ENCODE assay signal across 10 mouse cellular contexts in the genomic region with DNA sequence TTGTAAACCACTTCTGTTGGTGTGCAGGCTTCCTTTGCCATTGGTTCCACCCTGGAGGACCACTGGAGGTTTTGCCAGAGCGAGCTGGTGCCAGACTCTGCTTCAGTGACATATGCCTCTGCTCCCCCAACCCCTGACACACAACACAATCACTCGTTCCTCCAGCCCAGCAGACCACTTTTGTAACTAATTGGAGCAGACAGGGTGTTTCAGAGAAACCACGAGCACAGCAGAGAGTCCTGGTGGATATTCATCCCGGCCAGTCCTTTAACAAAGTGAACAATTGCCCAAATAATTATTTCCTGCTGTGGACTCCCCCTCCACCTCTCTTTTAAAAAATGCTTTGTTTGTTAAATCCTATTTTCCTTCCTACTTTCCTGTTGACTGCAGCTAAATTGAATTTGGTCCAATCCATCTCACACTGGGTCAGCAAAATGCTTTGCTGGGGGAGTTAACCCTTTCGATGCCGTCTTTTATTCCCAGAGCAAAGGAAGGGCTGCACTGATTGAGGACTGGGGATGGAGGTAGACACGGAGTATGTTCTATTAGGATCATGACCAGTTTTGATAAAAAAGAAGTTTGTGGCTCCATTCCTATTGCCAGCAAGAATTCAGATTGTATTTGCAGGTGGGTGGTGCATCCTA.
A peak's percentile ranks its signal among the peaks of the same experiment; 100 is the strongest.
DNase-seq lines count a peak whose midpoint lies in the region; ATAC-seq lines count a peak whose summit lies in the region.
"Had no signal": no experiment of that assay in that cellular context is flagged by ENCODE, and none has a peak within 500 bp of the region (broad histone marks: within the 10 kb centered on the region; RNA-seq: fewer than 3 reads in every experiment).

No protein-coding gene starts in this region.

- peak; percentile 41; the same call in 1 of the 2 replicates for ATAC-seq in lung, embryonic 16.5 days (ENCODE audit: low read depth)
- ATAC-seq in hindbrain, embryonic 16.5 days, result peak; percentile 69
- no peak for ATAC-seq in neural tube, embryonic 13.5 days (ENCODE audit: low read depth)

- peak overlapping the region; percentile 15 for H3K4me2 ChIP-seq in lung, embryonic 16.5 days (ENCODE audit: low read depth, low read length)
- no peak overlapping the region for H3K4me2 ChIP-seq in hindbrain, embryonic 16.5 days (ENCODE audit: low read length)
- H3K4me2 ChIP-seq in neural tube, embryonic 13.5 days, result no peak overlapping the region

- no peak overlapping the region for H3K9ac ChIP-seq in lung, embryonic 16.5 days (ENCODE audit: low read length)
- H3K9ac ChIP-seq in hindbrain, embryonic 16.5 days (ENCODE audit: low read depth, low read length), result no peak overlapping the region
- H3K9ac ChIP-seq in neural tube, embryonic 13.5 days, result 0 out of 2 replicates have a peak overlapping the region, but pooled peaks have one; percentile 8

- DNase-seq in lung, postnatal 10 days, result no peak
- DNase-seq in forebrain, embryonic 10.5 days (ENCODE audit: extremely low spot score, low spot score), result peak; percentile 65
- DNase-seq in MN1 (ENCODE audit: low spot score), result no peak
- DNase-seq in gastrocnemius, postnatal 4 days (ENCODE audit: low spot score in 2 of 2), result no peak
- DNase-seq in adrenal gland, postnatal 4 days (ENCODE audit: low spot score in 2 of 2), result no peak
- DNase-seq: adrenal gland, adult 2 months had no signal

- no peaks in the 10 kb centered on the region for H3K27me3 ChIP-seq in lung, embryonic 16.5 days (ENCODE audit: control insufficient read depth, insufficient read depth, low read depth, low read length)
- peaks cover 91% of the 10 kb centered on the region for H3K27me3 ChIP-seq in forebrain, embryonic 10.5 days (ENCODE audit: poor library complexity, severe bottlenecking)
- H3K27me3 ChIP-seq in hindbrain, embryonic 16.5 days (replicated peaks; ENCODE audit: control insufficient read depth, insufficient read depth, low read length), result peaks cover 6% of the 10 kb centered on the region
- peaks cover 55% of the 10 kb centered on the region for H3K27me3 ChIP-seq in neural tube, embryonic 13.5 days

- no peaks in the 10 kb centered on the region for H3K36me3 ChIP-seq in lung, embryonic 16.5 days (ENCODE audit: control insufficient read depth, insufficient read depth, low read length)
- H3K36me3 ChIP-seq in forebrain, embryonic 10.5 days (replicated peaks), result no peaks in the 10 kb centered on the region
- H3K36me3 ChIP-seq in hindbrain, embryonic 16.5 days (ENCODE audit: control insufficient read depth, insufficient read depth, low read length), result no peaks in the 10 kb centered on the region
- no peaks in the 10 kb centered on the region for H3K36me3 ChIP-seq in neural tube, embryonic 13.5 days

- H3K4me1 ChIP-seq in lung, embryonic 16.5 days (replicated peaks; ENCODE audit: control insufficient read depth, insufficient read depth, low read length), result peaks cover 18% of the 10 kb centered on the region
- peaks cover 56% of the 10 kb centered on the region for H3K4me1 ChIP-seq in forebrain, embryonic 10.5 days
- H3K4me1 ChIP-seq in hindbrain, embryonic 16.5 days (ENCODE audit: control insufficient read depth, insufficient read depth, low read depth, low read length), result peaks cover 11% of the 10 kb centered on the region
- peaks cover 29% of the 10 kb centered on the region for H3K4me1 ChIP-seq in neural tube, embryonic 13.5 days (replicated peaks)

- H3K4me3 ChIP-seq in lung, embryonic 16.5 days (ENCODE audit: low read length), result no peak overlapping the region
- H3K4me3 ChIP-seq in forebrain, embryonic 10.5 days, result peak overlapping the region; percentile 6
- H3K4me3 ChIP-seq in hindbrain, embryonic 16.5 days (ENCODE audit: low read length), result no peak overlapping the region
- no peak overlapping the region for H3K4me3 ChIP-seq in neural tube, embryonic 13.5 days

- WGBS in lung, embryonic 16.5 days, result 25% methylated on average over 7 of the region's 7 CpGs
- WGBS in forebrain, embryonic 10.5 days, result 4% methylated on average over 7 of the region's 7 CpGs
- 4% methylated on average over 7 of the region's 7 CpGs for whole genome bisulfite sequencing in hindbrain, embryonic 16.5 days
- WGBS in neural tube, embryonic 13.5 days, result 11% methylated on average over 7 of the region's 7 CpGs

- peaks cover under 1% of the 10 kb centered on the region; the same call in 1 of the 2 replicates for H3K9me3 ChIP-seq in lung, embryonic 16.5 days (ENCODE audit: control insufficient read depth, low read length)
- H3K9me3 ChIP-seq in forebrain, embryonic 10.5 days, result peaks cover 5% of the 10 kb centered on the region
- H3K9me3 ChIP-seq in hindbrain, embryonic 16.5 days (ENCODE audit: control insufficient read depth, low read length), result no peaks in the 10 kb centered on the region
- no peaks in the 10 kb centered on the region for H3K9me3 ChIP-seq in neural tube, embryonic 13.5 days

- peak overlapping the region; percentile 47 for H3K27ac ChIP-seq in lung, embryonic 16.5 days (ENCODE audit: low read length)
- H3K27ac ChIP-seq in forebrain, embryonic 10.5 days, result peak overlapping the region; percentile 72
- H3K27ac ChIP-seq in hindbrain, embryonic 16.5 days (ENCODE audit: low read depth, low read length), result no peak overlapping the region
- no peak overlapping the region for H3K27ac ChIP-seq in neural tube, embryonic 13.5 days (replicated peaks)
- H3K27ac ChIP-seq: stomach, postnatal 0 days had no signal

Comparison
In these comparisons a context has a peak if more than half of its experiments do, and no peak if none do; other contexts are left out.
1. H3K27ac ChIP-seq: peak in lung, embryonic 16.5 days (single experiment) and forebrain, embryonic 10.5 days (single experiment); none in hindbrain, embryonic 16.5 days (single experiment) and neural tube, embryonic 13.5 days (single experiment).